Mouse (Mus musculus): ENCODE results near the gene Zbtb40. TPM values are rescaled to one million over a fixed set of nuclear protein-coding genes. Genes with fewer than 3 reads are reported as not detected.

Gene Zbtb40
- polyA plus RNA-seq, 1 experiment = 0.75 TPM

- Histone ChIP-seq H3K4me3 (ENCODE audit: insufficient read depth, low read depth, low read length) (no peak overlapping the region), H3K27ac (replicated peaks; ENCODE audit: low read depth, low read length) (no peak overlapping the region), H3K4me1 (ENCODE audit: control insufficient read depth, insufficient read depth, insufficient read length, low read length) (no peaks in the 10 kb centered on the region)
These were observed 78.9 kb downstream of the Zbtb40 start for GRCm38 (mm10) chr4:136969503-136970276.

GRCm38 (mm10) chr4:136969096-136969495, 79.5 kb downstream of the Zbtb40 start:
- Histone ChIP-seq H3K4me1 (ENCODE audit: control insufficient read depth, insufficient read depth, insufficient read length, low read length) (no peaks in the 10 kb centered on the region), H3K27ac (replicated peaks; ENCODE audit: low read depth, low read length) (no peak overlapping the region), H3K4me3 (ENCODE audit: insufficient read depth, low read depth, low read length) (no peak overlapping the region)

GRCm38 (mm10) chr4:136967511-136967910, 81.1 kb downstream of the Zbtb40 start:
- Histone ChIP-seq H3K4me1 (ENCODE audit: control insufficient read depth, insufficient read depth, insufficient read length, low read length) (no peaks in the 10 kb centered on the region), H3K4me3 (ENCODE audit: insufficient read depth, low read depth, low read length) (no peak overlapping the region), H3K27ac (replicated peaks; ENCODE audit: low read depth, low read length) (no peak overlapping the region)

GRCm38 (mm10) chr4:136966493-136967390, 81.9 kb downstream of the Zbtb40 start:
- Histone ChIP-seq H3K4me1 (ENCODE audit: control insufficient read depth, insufficient read depth, insufficient read length, low read length) (no peaks in the 10 kb centered on the region), H3K4me3 (ENCODE audit: insufficient read depth, low read depth, low read length) (no peak overlapping the region), H3K27ac (replicated peaks; ENCODE audit: low read depth, low read length) (no peak overlapping the region)

- Histone ChIP-seq H3K27ac (replicated peaks; ENCODE audit: low read depth, low read length) (no peak overlapping the region), H3K4me1 (ENCODE audit: control insufficient read depth, insufficient read depth, insufficient read length, low read length) (no peaks in the 10 kb centered on the region)
These were observed 83.6 kb downstream of the Zbtb40 start for GRCm38 (mm10) chr4:136964990-136965421.

GRCm38 (mm10) chr4:136962447-136962846, 86.2 kb downstream of the Zbtb40 start:
- no peak overlapping the region for H3K4me3 ChIP-seq (ENCODE audit: insufficient read depth, low read depth, low read length)
- H3K4me1 ChIP-seq (ENCODE audit: control insufficient read depth, insufficient read depth, insufficient read length, low read length) = no peaks in the 10 kb centered on the region
- no peak overlapping the region for H3K27ac ChIP-seq (replicated peaks; ENCODE audit: low read depth, low read length)

More at GRCm38 (mm10) chr4:136964990-136965421, 83.6 kb downstream of the Zbtb40 start:
- no peak overlapping the region for H3K4me3 ChIP-seq (ENCODE audit: insufficient read depth, low read depth, low read length)

- H3K4me1 ChIP-seq (ENCODE audit: control insufficient read depth, insufficient read depth, insufficient read length, low read length) = no peaks in the 10 kb centered on the region
- H3K4me3 ChIP-seq (ENCODE audit: insufficient read depth, low read depth, low read length) = no peak overlapping the region
- no peak overlapping the region for H3K27ac ChIP-seq (replicated peaks; ENCODE audit: low read depth, low read length)
These were observed 86.8 kb downstream of the Zbtb40 start for GRCm38 (mm10) chr4:136961642-136962285.

- Histone ChIP-seq H3K4me1 (ENCODE audit: control insufficient read depth, insufficient read depth, insufficient read length, low read length) (no peaks in the 10 kb centered on the region), H3K27ac (replicated peaks; ENCODE audit: low read depth, low read length) (no peak overlapping the region), H3K4me3 (ENCODE audit: insufficient read depth, low read depth, low read length) (no peak overlapping the region)
These were observed 88.0 kb downstream of the Zbtb40 start for GRCm38 (mm10) chr4:136960581-136960980.

GRCm38 (mm10) chr4:136960068-136960467, 88.5 kb downstream of the Zbtb40 start:
- Histone ChIP-seq H3K4me3 (ENCODE audit: insufficient read depth, low read depth, low read length) (no peak overlapping the region), H3K4me1 (ENCODE audit: control insufficient read depth, insufficient read depth, insufficient read length, low read length) (no peaks in the 10 kb centered on the region), H3K27ac (replicated peaks; ENCODE audit: low read depth, low read length) (no peak overlapping the region)

- peak within 1 kb of the TSS; percentile 20; the same call in 1 of the 2 replicates for H3K4me3 ChIP-seq (ENCODE audit: insufficient read depth, low read depth, low read length)
- H3K4me1 ChIP-seq (ENCODE audit: control insufficient read depth, insufficient read depth, insufficient read length, low read length) = no peaks in the 10 kb centered on the region
- no peak within 1 kb of the TSS for H3K27ac ChIP-seq (replicated peaks; ENCODE audit: low read depth, low read length)
These were observed 91.7 kb downstream of the Zbtb40 start, which contains the start of gene Epha8 for GRCm38 (mm10) chr4:136956751-136957446. Gene Epha8 (minus strand): TSS chr4:136956816.

GRCm38 (mm10) chr4:136954562-136954961, 94.0 kb downstream of the Zbtb40 start:
- Histone ChIP-seq H3K4me3 (ENCODE audit: insufficient read depth, low read depth, low read length) (no peak overlapping the region), H3K4me1 (ENCODE audit: control insufficient read depth, insufficient read depth, insufficient read length, low read length) (no peaks in the 10 kb centered on the region), H3K27ac (replicated peaks; ENCODE audit: low read depth, low read length) (no peak overlapping the region)

- H3K27ac ChIP-seq (replicated peaks; ENCODE audit: low read depth, low read length) = no peak overlapping the region
- no peaks in the 10 kb centered on the region for H3K4me1 ChIP-seq (ENCODE audit: control insufficient read depth, insufficient read depth, insufficient read length, low read length)
- H3K4me3 ChIP-seq (ENCODE audit: insufficient read depth, low read depth, low read length) = no peak overlapping the region
These were observed 99.2 kb downstream of the Zbtb40 start for GRCm38 (mm10) chr4:136949266-136949989.

GRCm38 (mm10) chr4:136945397-136945796, 103.2 kb downstream of the Zbtb40 start:
- no peaks in the 10 kb centered on the region for H3K4me1 ChIP-seq (ENCODE audit: control insufficient read depth, insufficient read depth, insufficient read length, low read length)
- no peak overlapping the region for H3K4me3 ChIP-seq (ENCODE audit: insufficient read depth, low read depth, low read length)
- no peak overlapping the region for H3K27ac ChIP-seq (replicated peaks; ENCODE audit: low read depth, low read length)
